Mouse (Mus musculus): Measurements from ENCODE around the gene Copg1.

GRCm38 (mm10) chr6:87913661-87914325 is 26.2 kb downstream of the Copg1 start, which contains the start of gene Hmces:
- TF ChIP-seq CTCF (IDR thresholded peaks at IDR 0.05; ENCODE audit: control insufficient read depth, insufficient read depth, insufficient replicate concordance, low read depth, low read length) (no peak), POLR2A (IDR thresholded peaks at IDR 0.05; ENCODE audit: control insufficient read depth, low read depth, low read length) (peak; percentile 58; the same call in 1 of the 2 replicates)

Measured in testis, adult 2 months (tissue).